Mouse (Mus musculus) lung, adult 2 months (tissue): Measurements from ENCODE around the gene Gm7030.

Source experiments
- CTCF ChIP-seq: fragments of 200-500 bp; IDR thresholded peaks from 2 replicates; pipeline ENCODE4 v1.5.1; 2011; ENCODE audit warnings: mild to moderate bottlenecking, low read length, control low read depth; ENCODE audit not compliant: insufficient read depth
- POLR2A ChIP-seq: fragments of 200-500 bp; IDR thresholded peaks from 2 replicates; pipeline ENCODE4 v1.6.1; 2011; ENCODE audit warnings: low read depth, mild to moderate bottlenecking, control low read depth, low read length, borderline replicate concordance; ENCODE audit errors: extremely low read depth

- TF ChIP-seq CTCF (no peak), POLR2A (no peak)
These were observed 35.3 kb downstream of the Gm7030 start for GRCm38 (mm10) chr17:36093936-36094335.
